Mouse (Mus musculus) urinary bladder, postnatal 14 days (tissue): Measurements from ENCODE around the gene Gnaq.

Experiments used
- DNase-seq: peaks from one replicate; pipeline ENCODE4 v3.0.0; 2021; ENCODE audit warnings: low spot score

Gene Gnaq

DNA sequence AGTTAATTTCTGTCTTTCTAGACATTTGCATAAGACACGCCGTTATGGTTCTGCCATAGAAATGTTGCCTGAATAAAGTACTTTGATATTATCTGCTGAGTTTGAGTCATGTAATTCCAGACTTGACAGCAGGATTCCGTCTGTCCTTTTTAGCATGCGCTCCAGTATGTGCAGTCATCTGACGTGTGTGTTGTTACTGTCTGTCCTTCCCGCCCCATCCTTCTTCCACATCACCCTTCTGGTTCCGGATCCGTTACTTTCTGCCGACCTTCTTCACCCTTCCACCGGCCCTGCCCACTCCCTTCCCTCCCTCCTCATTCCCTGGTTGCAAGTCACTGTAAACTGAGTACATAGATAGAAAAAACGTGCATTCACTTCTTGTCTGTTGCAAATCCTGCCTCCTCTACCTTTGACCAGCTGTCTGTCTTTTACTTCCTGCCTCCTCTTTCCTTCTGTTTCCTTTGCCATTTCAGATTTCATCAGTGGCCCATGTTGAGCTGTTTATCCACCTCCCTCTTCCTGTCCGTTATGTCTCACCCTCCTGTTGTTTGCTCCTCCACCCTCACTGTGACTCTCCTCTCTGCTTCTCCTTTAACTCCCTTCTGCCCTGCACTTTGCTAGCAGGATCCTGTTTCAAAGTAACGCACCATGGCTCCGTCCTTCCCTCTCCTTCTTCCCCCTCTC lies 185.6 kb downstream of the Gnaq start:
- DNase-seq, result no peak

DNA sequence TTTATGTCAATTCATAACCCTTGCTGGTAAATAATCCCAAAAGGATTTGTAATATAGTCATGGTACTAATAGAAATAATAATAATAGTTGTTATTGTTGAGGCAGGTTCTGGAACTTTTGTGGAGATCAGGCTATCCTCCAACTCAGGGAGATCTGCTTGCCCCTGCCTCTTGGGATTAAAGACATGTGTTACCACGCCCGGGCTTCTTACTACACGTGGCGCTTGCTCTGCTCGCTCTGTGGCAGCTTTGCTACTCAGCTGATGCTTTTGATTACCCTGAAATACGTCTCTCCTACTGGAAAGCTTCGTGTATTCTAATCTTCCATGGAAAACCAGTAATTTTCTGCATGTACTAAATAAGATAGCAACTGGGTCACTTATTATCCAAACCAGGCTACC lies 187.4 kb downstream of the Gnaq start:
- no peak for DNase-seq

DNA sequence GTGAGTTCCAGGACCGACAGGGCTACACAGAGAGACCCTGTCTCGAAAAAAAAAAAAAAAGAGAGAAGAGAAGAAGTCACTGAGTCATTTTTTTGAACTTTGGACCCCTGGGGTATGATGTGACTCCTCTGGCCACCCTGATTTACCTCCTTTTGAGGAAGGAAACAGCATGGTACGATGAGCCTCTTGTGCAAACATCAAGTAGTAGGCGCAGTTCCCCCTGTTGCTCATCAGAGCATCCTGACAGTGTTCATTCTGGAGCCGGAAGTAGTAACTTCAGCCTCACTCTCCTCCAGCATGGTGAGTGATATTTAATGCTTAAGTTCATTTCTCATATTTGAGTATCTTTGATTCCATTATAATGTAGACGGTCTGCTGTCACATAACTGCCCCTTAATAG lies 190.4 kb downstream of the Gnaq start:
- DNase-seq, result no peak

DNA sequence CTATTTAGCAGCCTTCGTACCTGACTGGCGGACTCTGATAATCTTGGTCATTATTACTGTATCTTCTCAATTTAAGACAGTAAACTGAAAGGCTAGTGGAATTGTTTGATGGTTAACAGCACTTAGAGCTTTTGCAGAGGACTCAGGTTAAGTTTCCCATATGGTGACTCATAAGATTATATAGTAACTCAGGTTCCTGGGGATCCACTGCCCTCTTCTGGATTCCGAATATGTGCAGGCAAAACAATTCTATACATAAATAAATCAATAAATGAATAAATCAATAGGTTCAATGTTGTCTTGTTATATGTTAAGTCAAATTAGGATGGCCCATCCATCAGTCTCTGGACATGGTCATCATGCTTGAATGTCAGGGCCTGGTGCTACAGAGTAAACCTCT lies 191.6 kb downstream of the Gnaq start:
- no peak for DNase-seq

DNA sequence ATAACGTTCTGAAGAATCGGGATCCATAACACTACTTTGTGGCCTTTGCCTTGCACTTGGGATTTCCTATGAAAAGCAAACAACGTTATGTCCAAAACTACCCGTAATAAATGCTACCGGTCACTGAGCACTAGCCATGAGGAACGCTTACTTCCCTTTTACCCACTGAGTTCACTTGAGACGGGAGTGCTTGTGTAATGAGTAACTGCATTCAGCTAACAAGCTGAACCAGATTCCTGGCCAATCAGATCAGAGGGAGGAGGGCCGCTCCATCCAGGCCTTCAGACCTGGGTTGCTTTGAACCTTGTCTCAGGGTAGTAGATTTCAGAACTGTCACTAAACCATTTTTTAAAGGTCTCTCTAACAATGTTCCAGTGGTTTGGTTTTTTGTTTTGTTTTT lies 193.3 kb downstream of the Gnaq start:
- peak; percentile 80 for DNase-seq

GRCm38 (mm10) chr19:16327401-16328073 lies 194.9 kb downstream of the Gnaq start:
- DNase-seq, result peak; percentile 24

DNA sequence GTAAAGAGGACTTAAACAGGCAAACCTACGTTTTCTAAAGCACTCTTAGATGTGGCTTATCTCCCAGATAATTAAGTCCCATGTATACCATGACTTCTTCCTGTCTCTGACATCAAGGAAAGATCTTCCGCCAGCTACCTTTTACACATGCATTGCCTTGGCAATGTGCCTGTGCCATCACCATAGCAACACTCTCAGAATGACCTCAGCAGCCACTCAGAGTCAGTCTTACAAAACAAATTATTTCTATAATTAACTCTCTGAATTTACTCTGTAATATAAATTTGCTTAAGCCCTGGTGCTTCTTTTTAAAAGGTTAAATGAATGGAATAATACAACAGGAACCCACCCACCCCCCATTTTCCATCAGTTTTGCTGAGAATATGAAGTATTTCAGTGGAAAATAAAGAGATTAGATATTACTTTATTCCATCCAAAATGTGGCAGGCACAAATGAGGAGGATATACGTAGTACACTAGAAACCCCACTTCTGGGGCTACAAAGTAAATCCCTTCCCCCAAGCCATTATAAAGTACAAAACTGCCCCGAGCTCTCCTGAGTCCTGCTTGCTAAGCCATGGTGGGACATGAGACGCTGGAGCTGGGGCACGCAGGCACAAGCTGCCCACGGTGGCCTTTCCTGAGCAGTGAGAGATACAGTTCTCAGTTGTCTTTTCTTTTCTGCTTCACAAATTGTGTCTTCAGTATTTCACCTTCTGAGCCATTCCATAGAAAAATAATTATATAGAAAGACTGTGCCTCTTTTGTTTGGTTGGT lies 195.6 kb downstream of the Gnaq start:
- DNase-seq, result peak; percentile 85

GRCm38 (mm10) chr19:16329056-16329455 lies 196.4 kb downstream of the Gnaq start:
- DNase-seq, result no peak

DNA sequence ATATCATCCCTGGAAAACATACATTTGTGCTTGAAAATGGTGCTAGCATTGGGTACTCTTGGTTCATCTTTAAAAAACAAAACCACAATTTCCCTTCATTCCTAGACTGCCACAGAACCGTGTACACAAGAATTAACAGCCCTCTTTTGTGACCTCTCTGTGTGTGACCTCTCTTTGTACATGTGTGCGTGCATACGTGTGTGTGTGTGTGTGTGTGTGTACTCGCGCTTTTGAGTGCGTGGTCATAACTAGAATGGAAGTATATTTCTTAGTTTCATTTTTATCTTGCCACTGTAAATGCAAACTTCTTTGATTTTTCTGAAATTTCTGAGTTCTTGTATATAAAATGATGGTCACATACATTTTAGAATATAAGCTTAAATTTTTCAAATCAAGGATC lies 197.0 kb downstream of the Gnaq start:
- DNase-seq, result no peak

DNA sequence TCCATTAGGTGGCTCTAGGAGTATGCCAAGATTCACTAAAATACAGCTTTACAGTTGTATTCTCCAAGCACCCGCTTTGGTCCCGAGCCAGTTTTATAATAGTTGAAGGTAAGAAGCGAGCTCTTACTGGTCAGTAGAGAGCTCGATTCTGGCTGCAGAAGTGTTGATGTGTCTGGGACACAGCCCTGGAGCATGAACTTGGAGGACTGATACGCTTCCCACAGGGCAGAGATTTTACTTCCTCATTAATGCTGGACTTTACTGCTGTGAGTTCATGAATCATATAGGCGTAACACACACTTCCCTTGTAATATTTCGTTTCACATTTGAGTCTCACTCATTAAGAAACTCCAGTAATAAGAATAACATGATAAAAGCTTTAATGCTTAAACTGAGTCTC lies 197.5 kb downstream of the Gnaq start:
- no peak for DNase-seq

- no peak for DNase-seq
These were observed 198.4 kb downstream of the Gnaq start for GRCm38 (mm10) chr19:16331047-16331446.

GRCm38 (mm10) chr19:16337866-16338530 lies 205.4 kb downstream of the Gnaq start:
- no peak for DNase-seq

- no peak for DNase-seq
These were observed 207.4 kb downstream of the Gnaq start for GRCm38 (mm10) chr19:16339954-16340586.

- no peak for DNase-seq
These were observed 210.1 kb downstream of the Gnaq start for GRCm38 (mm10) chr19:16342702-16343101.

GRCm38 (mm10) chr19:16345516-16345915 lies 212.9 kb downstream of the Gnaq start:
- DNase-seq, result no peak

- no peak for DNase-seq
These were observed 214.4 kb downstream of the Gnaq start for GRCm38 (mm10) chr19:16347037-16347436.

GRCm38 (mm10) chr19:16353701-16354136 lies 221.1 kb downstream of the Gnaq start:
- no peak for DNase-seq

GRCm38 (mm10) chr19:16358148-16358547 lies 225.5 kb downstream of the Gnaq start:
- DNase-seq, result no peak

- DNase-seq, result peak; percentile 41
These were observed 226.3 kb downstream of the Gnaq start for GRCm38 (mm10) chr19:16358905-16359304.

DNA sequence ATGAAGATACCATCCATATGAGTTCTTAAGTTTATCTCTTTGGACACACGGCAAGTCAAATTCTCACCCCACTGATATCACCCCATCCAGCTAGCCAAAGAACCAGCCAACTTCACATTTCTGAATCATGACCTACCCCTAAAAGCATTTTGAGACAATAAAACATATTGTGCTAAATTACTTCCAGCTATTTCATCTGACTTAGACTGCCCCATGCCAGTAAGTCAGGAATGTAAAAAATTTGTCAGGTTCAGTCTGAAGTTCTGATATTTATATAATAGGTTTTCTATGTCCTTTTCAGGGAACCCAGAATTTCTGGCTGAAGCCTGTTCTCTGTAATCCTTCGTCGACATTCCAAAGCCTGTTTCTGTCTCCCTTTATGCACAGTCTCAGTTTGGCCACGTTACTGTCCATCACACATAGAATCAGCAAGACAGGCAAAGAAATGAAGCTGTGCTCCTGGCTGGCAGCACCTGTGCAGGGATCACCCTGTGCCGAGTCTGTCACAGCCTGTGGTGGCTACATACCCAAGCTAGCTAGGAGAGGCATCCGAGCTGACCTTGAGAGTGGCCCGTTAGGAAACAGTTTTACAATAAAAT lies 233.9 kb downstream of the Gnaq start:
- no peak for DNase-seq

GRCm38 (mm10) chr19:16367218-16367617 lies 234.6 kb downstream of the Gnaq start:
- peak; percentile 35 for DNase-seq

- DNase-seq, result peak; percentile 24
These were observed 239.0 kb downstream of the Gnaq start for GRCm38 (mm10) chr19:16371680-16372079.
